Mouse (Mus musculus) liver, embryonic 14.5 days (tissue): ENCODE measurements around the gene Zfp39. TPM values are rescaled to one million over a fixed set of nuclear protein-coding genes. Genes with fewer than 3 reads are reported as not detected.
A peak's percentile ranks its signal among the peaks of the same experiment; 100 is the strongest.

Experiments used
- ATAC-seq: fragments of 200-750 bp; cut with Nextera tagmentation; 2 replicates; pipeline ENCODE4 v1.8.0; 2017; ENCODE audit warnings: moderate number of reproducible peaks, mild to moderate bottlenecking, moderate library complexity; ENCODE audit not compliant: insufficient read depth
- DNase-seq, 3 experiments: peaks; one replicate each; pipeline ENCODE4 v3.0.0-alpha.2; 2012 to 2013; ENCODE audit warnings: low read depth in 3 of 3, low spot score in 3 of 3
- H3K27ac ChIP-seq: fragments of 300-500 bp; sonication (generic); 2 replicates; pipeline ENCODE4 v1.5.1; 2014; ENCODE audit warnings: moderate library complexity, mild to moderate bottlenecking, control low read depth, inconsistent platforms
- H3K27me3 ChIP-seq: fragments of 300-500 bp; sonication (generic); 2 replicates; pipeline ENCODE4 v1.6.1; 2014; ENCODE audit warnings: mild to moderate bottlenecking, low read length, moderate library complexity; ENCODE audit not compliant: control insufficient read depth, insufficient read depth
- H3K36me3 ChIP-seq: fragments of 300-500 bp; sonication (generic); replicated peaks from 2 replicates; pipeline ENCODE4 v1.6.1; 2014; ENCODE audit warnings: low read depth; ENCODE audit not compliant: control insufficient read depth, insufficient read depth
- H3K4me1 ChIP-seq, 2 experiments: fragments of 200-500 bp in 1 of 2; fragments of 300-500 bp in 1 of 2; sonication (generic) in 1 of 2; replicated peaks; 2 replicates each; pipeline ENCODE4 v1.6.1; 2012 to 2014; ENCODE audit warnings: antibody characterized with exemption in 1 of 2, inconsistent platforms in 1 of 2, low read length in 1 of 2; ENCODE audit not compliant: control insufficient read depth in 2 of 2, insufficient read depth in 2 of 2
- H3K4me2 ChIP-seq: fragments of 300-500 bp; sonication (generic); 2 replicates; pipeline ENCODE4 v1.6.1; 2014; ENCODE audit warnings: low read depth, mild to moderate bottlenecking, control low read depth, moderate library complexity
- H3K4me3 ChIP-seq, 2 experiments: fragments of 200-500 bp in 1 of 2; fragments of 300-500 bp in 1 of 2; sonication (generic) in 1 of 2; 2 replicates each; pipeline ENCODE4 v1.5.1; 2012 to 2014; ENCODE audit warnings: low read depth in 2 of 2, low read length in 2 of 2, mild to moderate bottlenecking in 2 of 2, control low read depth in 1 of 2, inconsistent platforms in 1 of 2, moderate library complexity in 1 of 2; ENCODE audit not compliant: insufficient read depth in 1 of 2
- H3K9ac ChIP-seq: fragments of 300-500 bp; sonication (generic); replicated peaks from 2 replicates; pipeline ENCODE4 v1.6.1; 2014; ENCODE audit warnings: mild to moderate bottlenecking, control low read depth, moderate library complexity
- H3K9me3 ChIP-seq: fragments of 300-500 bp; sonication (generic); 2 replicates; pipeline ENCODE4 v1.6.1; 2016; ENCODE audit warnings: low read length, mixed read lengths; ENCODE audit not compliant: control insufficient read depth
- CTCF ChIP-seq: IDR thresholded peaks from 2 replicates; pipeline ENCODE4 v1.5.1; 2016; ENCODE audit warnings: antibody characterized with exemption, low read depth, control low read depth
- EP300 ChIP-seq: IDR thresholded peaks from 2 replicates; pipeline ENCODE4 v1.6.1; 2016; ENCODE audit warnings: antibody characterized with exemption, low read depth
- WGBS: fragments of 180-500 bp; shearing (Covaris S2); extraction: QIAGEN DNeasy Blood & Tissue Kit; methylation state at CpG from one replicate; pipeline ENCODE4 v1.1.7; 2014; ENCODE audit not compliant: insufficient replicate concordance; 5-methylcytosine and 5-hydroxymethylcytosine counted together
- polyA plus RNA-seq, 2 experiments: library from polyadenylated mRNA; depleted of rRNA in 1 of 2; stranded (reverse) in 1 of 2; unstranded in 1 of 2; fragments of >200 nt; fragmentation: Nextera tagmentation in 1 of 2; extraction: Ambion mirVana in 1 of 2; gene quantifications; 2 replicates each; pipeline versions ENCODE4 v1.2.1 to v1.2.3; 2012 to 2014

Gene Zfp39
- polyA plus RNA-seq, 2 experiments: 4.6 to 5.2 TPM

DNA sequence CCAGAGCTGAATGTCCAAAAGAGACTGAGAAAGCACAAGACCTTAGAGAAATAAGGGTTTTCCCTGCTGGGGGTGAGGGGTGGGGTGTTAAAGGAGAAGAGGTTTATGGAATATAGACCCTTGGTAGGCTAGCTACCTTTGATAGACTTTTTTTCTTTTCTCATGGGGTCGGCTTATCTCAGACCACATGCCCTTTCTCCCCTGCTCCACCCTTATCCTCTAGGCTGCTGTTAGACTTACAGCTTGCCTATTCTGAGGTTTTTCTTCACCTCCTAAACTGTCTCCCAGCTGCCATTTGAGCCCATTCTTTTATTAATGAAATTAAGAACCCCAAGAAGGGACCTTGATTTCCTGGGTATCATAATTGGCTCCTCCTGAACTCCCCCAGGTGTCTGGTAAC, 9.8 kb upstream of the Zfp39 start:
- DNase-seq: peak in 2 of 3 experiments; percentile 45 to 59
- H3K4me2 ChIP-seq: peak overlapping the region; percentile 82

DNA sequence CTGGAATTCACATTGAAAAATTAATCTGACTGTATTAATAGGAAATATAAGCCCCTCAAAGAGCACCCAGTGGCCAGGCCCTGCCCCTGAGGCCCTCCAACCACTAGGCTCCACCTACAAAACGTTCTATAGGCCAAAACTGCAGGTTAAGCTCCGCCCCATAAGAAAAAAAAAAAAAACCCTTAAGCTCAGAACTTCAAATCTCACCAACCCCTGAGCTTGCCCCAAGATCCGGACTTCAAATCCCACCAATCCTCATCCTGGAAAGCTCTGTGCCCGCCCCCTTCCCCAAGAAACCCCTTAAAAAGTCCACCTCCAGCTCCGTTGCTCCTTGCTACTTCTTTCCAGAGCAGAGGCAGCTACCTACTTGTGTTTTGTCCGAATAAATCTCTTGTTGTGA, 813 bp upstream of the Zfp39 start:
- H3K9ac ChIP-seq: peak overlapping the region; percentile 70
- DNase-seq (peak in 2 of 3 experiments; percentile 50 to 68), ATAC-seq (no peak)
- peaks cover 18 to 21% of the 10 kb centered on the region in 2 experiments for H3K4me1 ChIP-seq
- TF ChIP-seq CTCF: no peak
- no peak for TF ChIP-seq EP300
- no peaks in the 10 kb centered on the region for H3K27me3 ChIP-seq
- H3K4me3 ChIP-seq: peak overlapping the region in 1 of 2 experiments; percentile 63; a peak in 2 of 4 replicates
- no peak overlapping the region; the same call in 1 of the 2 replicates for H3K27ac ChIP-seq
- peaks cover 24% of the 10 kb centered on the region for H3K36me3 ChIP-seq
- H3K4me2 ChIP-seq: peak overlapping the region; percentile 85
- H3K9me3 ChIP-seq: no peaks in the 10 kb centered on the region
- 47% methylated on average over 6 of the region's 6 CpGs for WGBS

More for the DNA sequence above, 9.8 kb upstream of the Zfp39 start:
- Histone ChIP-seq H3K36me3 (no peaks in the 10 kb centered on the region; the same call in 1 of the 2 replicates), H3K27ac (peak overlapping the region; percentile 88), H3K4me3 (peak overlapping the region; percentile 55; a peak in 3 of 4 replicates), H3K27me3 (no peaks in the 10 kb centered on the region), H3K9ac (peak overlapping the region; percentile 90), H3K9me3 (no peaks in the 10 kb centered on the region), H3K4me1 (peaks cover 54 to 70% of the 10 kb centered on the region in 2 experiments)
- TF ChIP-seq EP300 (peak; percentile 72), CTCF (no peak)
- 10% methylated on average over 1 of the region's 1 CpGs for WGBS
- peak; percentile 72 for ATAC-seq

GRCm38 (mm10) chr11:58904410-58904718, 339 bp upstream of the Zfp39 start:
- 2% methylated on average over 8 of the region's 8 CpGs for WGBS

DNA sequence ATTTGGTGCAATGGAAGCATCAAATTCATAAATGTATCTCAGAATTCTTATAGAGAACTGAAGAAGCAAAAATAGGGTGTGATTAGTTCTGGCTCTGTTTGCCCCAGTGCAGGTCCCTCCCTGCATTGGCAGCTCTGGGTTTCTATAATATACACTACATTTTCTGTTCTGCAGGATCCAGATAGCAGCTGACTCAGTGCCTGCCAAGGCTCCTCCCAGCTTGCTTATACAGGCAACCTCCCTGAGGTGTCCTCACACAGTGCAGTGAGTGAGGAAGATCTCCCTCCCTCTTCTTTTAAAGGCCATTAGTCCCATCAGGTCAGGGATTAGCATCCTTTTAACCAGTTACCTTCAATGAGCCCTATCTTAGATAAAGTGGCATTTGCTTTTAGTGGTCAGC, 2.9 kb downstream of the Zfp39 start:
- H3K4me3 ChIP-seq: peak overlapping the region in 1 of 2 experiments; percentile 17; a peak in 2 of 4 replicates
- no peak overlapping the region; the same call in 1 of the 2 replicates for H3K9ac ChIP-seq
- TF ChIP-seq EP300 (no peak), CTCF (no peak)
- H3K4me1 ChIP-seq: peaks cover 18 to 21% of the 10 kb centered on the region in 2 experiments
- H3K4me2 ChIP-seq: peak overlapping the region; percentile 85
- peak overlapping the region; percentile 77 for H3K27ac ChIP-seq
- peak; percentile 54 for ATAC-seq
- H3K9me3 ChIP-seq: no peaks in the 10 kb centered on the region
- peak in 1 of 3 experiments; percentile 51 for DNase-seq
- H3K27me3 ChIP-seq: no peaks in the 10 kb centered on the region
- H3K36me3 ChIP-seq: peaks cover 56% of the 10 kb centered on the region

More at GRCm38 (mm10) chr11:58904410-58904718, 339 bp upstream of the Zfp39 start:
- Histone ChIP-seq H3K4me1 (peaks cover 18 to 21% of the 10 kb centered on the region in 2 experiments), H3K4me2 (peak overlapping the region; percentile 85), H3K9me3 (no peaks in the 10 kb centered on the region), H3K36me3 (peaks cover 28% of the 10 kb centered on the region), H3K27ac (peak overlapping the region; percentile 81), H3K9ac (peak overlapping the region; percentile 70), H3K4me3 (peak overlapping the region; percentile 63 to 81), H3K27me3 (no peaks in the 10 kb centered on the region)
- TF ChIP-seq EP300: no peak
- no peak for TF ChIP-seq CTCF
- ATAC-seq (peak; percentile 9; the same call in 1 of the 2 replicates), DNase-seq (no peak)

DNA sequence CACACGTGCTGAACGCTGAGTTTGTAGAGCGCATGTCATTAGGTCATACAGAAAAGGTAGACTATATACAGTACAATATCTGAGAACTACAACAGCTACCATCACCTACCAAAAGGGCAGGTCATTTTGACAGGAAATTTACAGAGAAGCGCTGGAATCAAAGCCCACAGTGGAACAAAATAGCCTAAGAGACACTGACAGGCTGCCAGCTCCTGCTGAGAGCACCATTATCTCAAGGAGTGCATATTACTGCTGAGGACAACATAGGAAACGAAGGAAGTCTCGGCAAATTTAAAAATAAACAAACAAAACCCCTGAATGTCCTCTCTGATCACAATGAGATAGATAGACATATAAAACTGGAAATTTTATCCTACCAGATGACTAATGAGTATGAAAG, 6.5 kb downstream of the Zfp39 start:
- Histone ChIP-seq H3K36me3 (peaks cover 83% of the 10 kb centered on the region), H3K27ac (no peak overlapping the region), H3K27me3 (no peaks in the 10 kb centered on the region), H3K9ac (no peak overlapping the region), H3K9me3 (no peaks in the 10 kb centered on the region), H3K4me2 (no peak overlapping the region), H3K4me1 (peaks cover 14 to 16% of the 10 kb centered on the region in 2 experiments), H3K4me3 (no peak overlapping the region)
- DNase-seq (no peak), ATAC-seq (no peak)
- no peak for TF ChIP-seq EP300
- TF ChIP-seq CTCF: no peak
- WGBS: 91% methylated on average over 6 of the region's 6 CpGs
